Comparison of ENCODE assay signal across 15 mouse cellular contexts in genomic region chr15:79133191-79133661, GRCm38 (mm10). TPM values are rescaled to one million over a fixed set of nuclear protein-coding genes. Genes with fewer than 3 reads are reported as not detected.
DNase-seq lines count a peak whose midpoint lies in the region; ATAC-seq and TF ChIP-seq lines count a peak whose summit lies in the region.
"Had no signal": no experiment of that assay in that cellular context is flagged by ENCODE, and none has a peak within 500 bp of the region (broad histone marks: within the 10 kb centered on the region; RNA-seq: fewer than 3 reads in every experiment).

No protein-coding gene starts in this region.

- 67% methylated on average over 6 of the region's 6 CpGs for WGBS in heart, postnatal 0 days
- 85% methylated on average over 6 of the region's 6 CpGs for WGBS in heart, embryonic 10.5 days

- no peak overlapping the region for H3K4me3 ChIP-seq in heart, postnatal 0 days (ENCODE audit: low read depth, low read length)
- H3K4me3 ChIP-seq in heart, embryonic 10.5 days = no peak overlapping the region
- no peak overlapping the region for H3K4me3 ChIP-seq in gastrocnemius, adult 2 months
- H3K4me3 ChIP-seq: hindbrain, embryonic 10.5 days; liver, embryonic 13.5 days; neural tube, embryonic 13.5 days had no signal

- no peak for ATAC-seq in heart, postnatal 0 days (ENCODE audit: insufficient read depth, low read depth)
- ATAC-seq: forebrain, embryonic 14.5 days had no signal

- no peak for TF ChIP-seq EP300 in heart, postnatal 0 days (IDR thresholded peaks at IDR 0.05; ENCODE audit: low read depth)

- H3K27me3 ChIP-seq in heart, postnatal 0 days (ENCODE audit: control insufficient read depth, insufficient read depth, low read length) = no peaks in the 10 kb centered on the region
- H3K27me3 ChIP-seq in heart, embryonic 10.5 days (ENCODE audit: insufficient read depth, poor library complexity, severe bottlenecking) = no peaks in the 10 kb centered on the region
- H3K27me3 ChIP-seq: liver, embryonic 13.5 days; neural tube, embryonic 13.5 days had no signal

- DNase-seq in heart, postnatal 0 days (ENCODE audit: low spot score) = no peak
- no peak for DNase-seq in heart, embryonic 10.5 days (ENCODE audit: low spot score)
- peak; percentile 64 for DNase-seq in gastrocnemius, adult 2 months
- peak; percentile 48 for DNase-seq in heart, postnatal 25 days (ENCODE audit: low spot score)
- peak; percentile 37 to 59 for DNase-seq in lung, postnatal 4 days
- no peak for DNase-seq in right cerebral cortex, adult 18-20 months
- DNase-seq in right cerebral cortex, postnatal 4 days = no peak
- DNase-seq: cerebellum, adult 9-10 months; layer of hippocampus, adult 9-11 months; liver, embryonic 13.5 days had no signal

- TF ChIP-seq CTCF in heart, postnatal 0 days (IDR thresholded peaks at IDR 0.05; ENCODE audit: low read depth) = no peak
- TF ChIP-seq CTCF in gastrocnemius, adult 2 months (IDR thresholded peaks at IDR 0.05) = no peak

- H3K4me1 ChIP-seq in heart, postnatal 0 days (ENCODE audit: control insufficient read depth, insufficient read depth) = peaks cover 19% of the 10 kb centered on the region
- no peaks in the 10 kb centered on the region; the same call in 1 of the 2 replicates for H3K4me1 ChIP-seq in heart, embryonic 10.5 days
- H3K4me1 ChIP-seq: liver, embryonic 13.5 days; neural tube, embryonic 13.5 days had no signal

- no peak overlapping the region for H3K9ac ChIP-seq in heart, postnatal 0 days (replicated peaks; ENCODE audit: low read depth, low read length)
- H3K9ac ChIP-seq: liver, embryonic 13.5 days; neural tube, embryonic 13.5 days had no signal

- H3K4me2 ChIP-seq in heart, postnatal 0 days (ENCODE audit: low read depth, low read length) = no peak overlapping the region
- H3K4me2 ChIP-seq: liver, embryonic 13.5 days; neural tube, embryonic 13.5 days had no signal

- intact Hi-C loops in gastrocnemius, adult 2 months (cut with DNase I) = no loop called here
- intact Hi-C loops in heart, postnatal 25 days (cut with DNase I) = no loop called here

- peaks cover 55% of the 10 kb centered on the region for H3K36me3 ChIP-seq in heart, postnatal 0 days (replicated peaks; ENCODE audit: control insufficient read depth, insufficient read depth, low read length)
- peaks cover 67% of the 10 kb centered on the region for H3K36me3 ChIP-seq in heart, embryonic 10.5 days

- H3K27ac ChIP-seq in heart, postnatal 0 days (ENCODE audit: low read depth) = peak overlapping the region; percentile 28; the same call in 1 of the 2 replicates
- H3K27ac ChIP-seq in heart, embryonic 10.5 days = no peak overlapping the region
- H3K27ac ChIP-seq in gastrocnemius, adult 2 months = peak overlapping the region; percentile 91
- H3K27ac ChIP-seq: hindbrain, embryonic 10.5 days; liver, embryonic 13.5 days; neural tube, embryonic 13.5 days had no signal

- H3K9me3 ChIP-seq in heart, postnatal 0 days (replicated peaks; ENCODE audit: control insufficient read depth, low read length) = no peaks in the 10 kb centered on the region
- H3K9me3 ChIP-seq in heart, embryonic 10.5 days = no peaks in the 10 kb centered on the region
- H3K9me3 ChIP-seq: neural tube, embryonic 13.5 days had no signal

RNA-seq across cellular contexts. Expression of gene Polr2f, which starts 7.6 kb away (rescaled TPM):
- total RNA-seq in heart, postnatal 0 days (2014; rRNA removed; ENCODE audit: low replicate concordance) = 50.2 and 84.8 TPM in 2 replicates
- 271 and 286 TPM in 2 replicates for polyA plus RNA-seq in heart, postnatal 0 days (2015; fragmentation: Nextera tagmentation; extraction: Ambion mirVana)
- 289 and 326 TPM in 2 replicates for polyA plus RNA-seq in heart, embryonic 10.5 days (2016; fragmentation: Nextera tagmentation; extraction: Ambion mirVana)
- total RNA-seq in gastrocnemius, adult 2 months (2021) = 10 to 100 TPM; 61.0 to 87.7 TPM
- 100 to 1,000 TPM; 132 TPM for total RNA-seq in heart, postnatal 25 days (2021)

RNA-seq across cellular contexts. Expression of gene 1700088E04Rik, which starts 7.8 kb away (rescaled TPM):
- total RNA-seq in heart, postnatal 0 days (2014; rRNA removed; ENCODE audit: low replicate concordance) = 2.2 TPM in 1 of 2 replicates, not detected in the other
- polyA plus RNA-seq in heart, postnatal 0 days (2015; fragmentation: Nextera tagmentation; extraction: Ambion mirVana) = 8.8 and 10.7 TPM in 2 replicates
- polyA plus RNA-seq in heart, embryonic 10.5 days (2016; fragmentation: Nextera tagmentation; extraction: Ambion mirVana) = 6.0 and 8.1 TPM in 2 replicates
- 1 to 10 TPM; 1.1 to 1.2 TPM for total RNA-seq in gastrocnemius, adult 2 months (2021)
- total RNA-seq in heart, postnatal 25 days (2021) = 1 to 10 TPM; 1.6 to 1.7 TPM

RNA-seq across cellular contexts. Expression of gene Micall1, which starts 24.5 kb away (rescaled TPM):
- total RNA-seq in heart, postnatal 0 days (2014; rRNA removed; ENCODE audit: low replicate concordance) = 45.9 and 52.9 TPM in 2 replicates
- polyA plus RNA-seq in heart, postnatal 0 days (2015; fragmentation: Nextera tagmentation; extraction: Ambion mirVana) = 13.2 and 19.0 TPM in 2 replicates
- 13.1 and 14.5 TPM in 2 replicates for polyA plus RNA-seq in heart, embryonic 10.5 days (2016; fragmentation: Nextera tagmentation; extraction: Ambion mirVana)
- total RNA-seq in gastrocnemius, adult 2 months (2021) = 10 to 100 TPM; 11.2 to 14.5 TPM
- total RNA-seq in heart, postnatal 25 days (2021) = 10 to 100 TPM; 51.9 to 57.7 TPM

RNA-seq across cellular contexts. Expression of gene Sox10, which starts 31.8 kb away (rescaled TPM):
- total RNA-seq in heart, postnatal 0 days (2014; rRNA removed; ENCODE audit: low replicate concordance) = 0.31 and 0.53 TPM in 2 replicates
- 0.12 and 0.34 TPM in 2 replicates for polyA plus RNA-seq in heart, postnatal 0 days (2015; fragmentation: Nextera tagmentation; extraction: Ambion mirVana)
- polyA plus RNA-seq in heart, embryonic 10.5 days (2016; fragmentation: Nextera tagmentation; extraction: Ambion mirVana) = 0.34 and 1.6 TPM in 2 replicates
- total RNA-seq in gastrocnemius, adult 2 months (2021) = under 1 TPM; 0.71 to 0.81 TPM
- 1 to 10 TPM in 1 of 2 experiments, under 1 TPM in 1; 0.92 to 1.3 TPM for total RNA-seq in heart, postnatal 25 days (2021)
- total RNA-seq: megakaryocyte progenitor cell, adult 5-6 weeks; MEL had no signal

RNA-seq across cellular contexts. Expression of gene Eif3l, which starts 58.2 kb away (rescaled TPM):
- total RNA-seq in heart, postnatal 0 days (2014; rRNA removed; ENCODE audit: low replicate concordance) = 183 and 210 TPM in 2 replicates
- 114 and 123 TPM in 2 replicates for polyA plus RNA-seq in heart, postnatal 0 days (2015; fragmentation: Nextera tagmentation; extraction: Ambion mirVana)
- 201 and 226 TPM in 2 replicates for polyA plus RNA-seq in heart, embryonic 10.5 days (2016; fragmentation: Nextera tagmentation; extraction: Ambion mirVana)
- total RNA-seq in gastrocnemius, adult 2 months (2021) = 10 to 100 TPM; 53.6 to 54.0 TPM
- 10 to 100 TPM; 68.9 to 71.5 TPM for total RNA-seq in heart, postnatal 25 days (2021)

Comparison
In these comparisons a context has a peak if more than half of its experiments do, and no peak if none do; other contexts are left out.
1. DNase-seq: peak in gastrocnemius, adult 2 months (single experiment), heart, postnatal 25 days (single experiment) and lung, postnatal 4 days (2 of 2); none in heart, postnatal 0 days (single experiment), heart, embryonic 10.5 days (single experiment), right cerebral cortex, adult 18-20 months (single experiment) and right cerebral cortex, postnatal 4 days (single experiment).